Mouse (Mus musculus): Measurements from ENCODE around the gene Tmc7.

Tmc7 gene

GRCm38 (mm10) chr7:118585856-118586255 lies 1.3 kb upstream of the Tmc7 start:
- no peak for DNase-seq

GRCm38 (mm10) chr7:118584926-118585325 lies 390 bp upstream of the Tmc7 start:
- no peak for DNase-seq

GRCm38 (mm10) chr7:118583821-118584220 lies 715 bp downstream of the Tmc7 start:
- DNase-seq, result no peak

- no peak for DNase-seq
These were observed 4.6 kb downstream of the Tmc7 start for GRCm38 (mm10) chr7:118579938-118580337.

- DNase-seq, result no peak
These were observed 6.3 kb downstream of the Tmc7 start for GRCm38 (mm10) chr7:118578269-118578668.

- peak in 1 of 2 experiments; percentile 50 for DNase-seq
These were observed 12.5 kb downstream of the Tmc7 start for GRCm38 (mm10) chr7:118572039-118572438.

GRCm38 (mm10) chr7:118571350-118571749 lies 13.2 kb downstream of the Tmc7 start:
- no peak for DNase-seq

GRCm38 (mm10) chr7:118569121-118569543 lies 15.4 kb downstream of the Tmc7 start:
- no peak for DNase-seq

DNA sequence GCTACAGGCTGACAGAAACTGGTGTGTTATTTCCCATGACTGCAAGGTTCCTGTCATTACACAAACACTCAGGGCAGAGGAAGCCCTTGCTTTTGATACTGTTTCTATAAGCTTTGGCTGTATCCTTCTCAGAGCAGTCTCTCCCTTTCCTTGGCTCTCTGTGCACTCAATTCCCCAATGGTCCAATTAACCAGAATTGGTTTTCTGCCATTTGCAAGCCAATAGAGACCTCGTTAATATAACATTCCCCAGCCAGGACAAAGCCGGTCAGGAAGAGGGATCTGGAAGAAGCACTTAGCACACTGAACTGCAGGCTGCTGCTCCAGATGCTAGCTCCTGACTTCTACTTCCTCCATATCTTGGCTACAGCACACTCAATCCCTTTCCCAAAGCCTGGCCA lies 30.2 kb downstream of the Tmc7 start:
- no peak for DNase-seq

- peak; percentile 56 to 64 for DNase-seq
These were observed 30.7 kb downstream of the Tmc7 start for GRCm38 (mm10) chr7:118553881-118554280.

DNA sequence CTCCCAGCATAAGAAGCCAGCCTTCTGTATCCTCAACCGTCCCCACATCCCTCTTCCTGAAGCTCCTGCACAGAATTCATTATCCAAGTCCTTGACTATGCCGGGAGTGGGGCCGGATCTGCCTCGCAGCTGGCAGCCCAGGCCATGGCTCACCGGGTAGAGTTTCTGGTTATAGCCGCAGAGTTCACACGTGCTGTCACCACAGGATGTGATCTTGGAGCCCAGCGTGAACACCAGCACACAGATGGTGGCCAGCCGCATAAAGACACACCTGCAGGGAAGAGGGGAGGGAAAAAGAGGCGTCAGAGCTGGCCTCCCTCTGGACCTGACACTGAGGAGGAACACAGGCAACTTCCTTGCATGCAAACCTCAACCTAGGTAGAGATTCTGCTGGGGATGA lies 37.1 kb downstream of the Tmc7 start:
- no peak for DNase-seq

DNA sequence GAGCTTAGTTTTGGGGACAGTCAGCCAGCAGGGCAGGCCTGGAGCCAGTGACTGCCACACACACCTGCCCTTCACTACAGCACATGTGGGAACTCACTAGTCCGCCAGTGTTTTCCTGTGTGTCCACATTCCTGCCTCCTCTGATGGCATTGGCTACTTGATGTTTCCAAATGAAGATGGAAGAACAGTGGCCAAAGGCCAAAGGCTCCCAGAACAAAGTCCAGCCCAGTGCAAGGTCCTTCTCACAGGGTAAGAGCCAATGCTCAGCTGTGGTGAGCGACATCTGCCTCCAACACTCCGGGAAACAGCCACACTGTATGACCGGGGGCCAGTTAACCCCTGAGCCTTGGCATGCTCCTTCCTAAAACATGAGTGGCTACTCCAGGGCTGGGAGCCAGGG lies 40.4 kb downstream of the Tmc7 start:
- DNase-seq, result peak in 1 of 2 experiments; percentile 32

DNA sequence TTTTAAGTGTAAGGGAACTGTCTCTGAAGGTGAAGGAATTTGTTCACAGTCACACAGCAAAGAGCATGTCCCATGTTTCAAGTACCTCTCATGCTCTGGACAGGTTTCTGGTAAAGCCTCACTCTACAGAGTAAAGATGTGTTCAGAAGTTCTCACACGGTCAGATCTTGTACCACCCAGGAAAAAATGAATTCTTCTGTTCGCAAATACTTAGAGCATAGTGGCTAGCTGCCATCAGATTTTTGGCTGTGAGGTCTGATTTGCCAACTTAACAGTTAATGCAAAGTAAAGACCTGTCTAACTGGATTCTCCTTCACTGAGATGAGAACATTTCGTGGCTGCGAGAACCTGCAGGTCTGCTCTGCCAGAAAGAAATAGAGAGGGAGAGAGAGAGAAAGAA lies 49.5 kb downstream of the Tmc7 start:
- peak; percentile 30 to 66 for DNase-seq

- DNase-seq, result no peak
These were observed 50.2 kb downstream of the Tmc7 start for GRCm38 (mm10) chr7:118534326-118534725.

GRCm38 (mm10) chr7:118533178-118533578 lies 51.4 kb downstream of the Tmc7 start, which contains the start of gene Coq7:
Gene Coq7 (minus strand): TSS chr7:118533356.
- DNase-seq, result peak; percentile 95 to 96

DNA sequence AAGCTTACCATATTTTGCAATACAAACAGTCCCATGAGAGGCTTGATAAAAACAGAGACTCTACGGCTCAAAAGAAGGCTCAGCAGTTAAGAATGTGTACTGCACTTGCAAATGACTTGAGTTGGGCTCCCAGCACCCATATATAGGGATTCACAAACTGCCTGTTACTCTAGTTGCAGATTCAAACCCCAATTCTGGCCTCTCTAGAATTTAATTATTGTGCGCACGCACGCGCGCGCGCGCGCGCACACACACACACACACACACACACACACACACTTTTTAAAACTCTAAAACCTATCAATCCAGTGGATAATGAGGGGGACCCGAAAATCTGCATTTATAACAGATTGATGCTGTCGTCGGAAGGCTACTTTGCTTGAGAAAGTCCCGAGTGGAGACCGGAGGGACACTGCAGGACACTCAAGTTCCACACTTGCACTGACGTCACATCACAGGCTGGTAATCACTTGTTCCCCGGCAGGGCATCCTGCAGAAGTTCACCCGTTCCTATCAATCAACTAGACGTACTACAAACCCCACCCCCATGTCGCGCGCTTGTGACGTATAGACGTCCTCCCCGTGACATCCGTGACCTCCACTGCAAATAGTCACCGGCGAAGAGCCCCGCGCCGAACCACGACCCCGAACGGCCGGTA lies 51.9 kb downstream of the Tmc7 start:
- peak; percentile 96 to 97 for DNase-seq

GRCm38 (mm10) chr7:118526967-118527366 lies 57.6 kb downstream of the Tmc7 start:
- no peak for DNase-seq

DNA sequence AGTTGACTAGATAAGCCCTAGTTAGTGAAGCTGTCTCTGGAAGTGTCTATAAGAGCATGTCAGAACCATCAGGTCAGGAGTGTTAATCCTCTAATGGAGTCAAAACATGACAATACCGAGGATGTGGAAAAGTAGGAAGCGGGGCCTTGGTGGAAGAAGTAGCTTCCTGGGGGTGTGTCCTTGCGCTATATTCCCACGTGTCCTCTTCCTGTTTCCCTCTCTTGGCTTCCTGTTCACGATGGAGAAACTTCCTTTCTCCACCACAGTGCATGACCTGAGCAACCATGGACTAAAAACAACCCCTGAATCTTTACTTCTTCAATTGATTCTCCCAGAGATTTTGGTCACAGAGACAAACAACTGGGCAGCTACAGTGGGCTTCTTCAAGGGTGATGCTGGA lies 62.5 kb downstream of the Tmc7 start:
- DNase-seq, result no peak

DNA sequence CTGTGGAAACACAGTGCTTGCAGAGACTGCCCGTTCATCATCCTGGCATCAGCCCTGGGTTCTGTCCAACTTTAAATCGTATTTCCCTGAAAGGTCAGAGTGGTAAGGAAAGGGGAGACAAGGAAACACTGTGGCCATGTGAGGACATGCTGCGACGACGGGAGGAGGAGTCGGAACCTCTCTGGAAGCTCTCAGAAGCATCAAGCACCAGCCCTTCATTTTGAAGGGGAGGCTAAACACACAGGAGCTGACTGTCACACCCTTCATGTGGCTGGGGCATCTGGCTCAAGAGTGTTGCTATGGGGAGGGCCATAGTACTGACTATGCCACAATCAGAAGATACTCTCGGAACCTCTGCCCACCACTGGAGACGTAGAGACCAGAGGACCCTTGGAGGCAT lies 64.9 kb downstream of the Tmc7 start:
- DNase-seq, result peak; percentile 60 to 67

GRCm38 (mm10) chr7:118518687-118519086 lies 65.8 kb downstream of the Tmc7 start:
- peak; percentile 75 to 86 for DNase-seq

- peak; percentile 34 to 51 for DNase-seq
These were observed 66.7 kb downstream of the Tmc7 start for GRCm38 (mm10) chr7:118517819-118518218.

- no peak for DNase-seq
These were observed 76.0 kb downstream of the Tmc7 start for GRCm38 (mm10) chr7:118508556-118508955.

- DNase-seq, result no peak
These were observed 80.7 kb downstream of the Tmc7 start for GRCm38 (mm10) chr7:118503844-118504243.

GRCm38 (mm10) chr7:118502333-118502732 lies 82.2 kb downstream of the Tmc7 start:
- no peak for DNase-seq

Measured in lung, adult 18-20 months (tissue).